Mouse (Mus musculus): ENCODE data around the gene Pnrc1. TPM values are rescaled to one million over a fixed set of nuclear protein-coding genes. Genes with fewer than 3 reads are reported as not detected.
"Not testable (repeated sequence)": the region's sequence is repeated elsewhere in the genome, so short reads cannot be mapped to it uniquely, and the experiment has no call there.

Pnrc1 gene
- 58.7 and 59.0 TPM in 2 replicates for polyA plus RNA-seq (2014; fragmentation: Nextera tagmentation; extraction: Ambion mirVana)

- H3K27ac ChIP-seq (ENCODE audit: low read depth, low read length) = no peak within 1 kb of the TSS
- ATAC-seq (replicated peaks; ENCODE audit: low FRiP score) (no peak), DNase-seq (ENCODE audit: low spot score) (no peak)
- no peak within 1 kb of the TSS for H3K4me3 ChIP-seq (ENCODE audit: low read depth, low read length)
- no peaks in the 10 kb centered on the region for H3K27me3 ChIP-seq (replicated peaks; ENCODE audit: control insufficient read depth, insufficient read depth, low read length)
- 51% methylated on average over 3 of the region's 3 CpGs for WGBS
- H3K4me2 ChIP-seq = no peak within 1 kb of the TSS
- H3K36me3 ChIP-seq (ENCODE audit: control insufficient read depth, insufficient read depth, low read length) = no peaks in the 10 kb centered on the region
- H3K9me3 ChIP-seq (ENCODE audit: control insufficient read depth, low read length) = no peaks in the 10 kb centered on the region
- H3K9ac ChIP-seq (ENCODE audit: low read depth, low read length) = no peak within 1 kb of the TSS
- no peaks in the 10 kb centered on the region for H3K4me1 ChIP-seq (replicated peaks; ENCODE audit: control insufficient read depth, insufficient read depth, low read length)
Observed at GRCm38 (mm10) chr4:33290002-33290401, at the start of gene Pnrc1. Gene Pnrc1, minus strand, starts transcription at chr4:33290163.

- peaks cover 5% of the 10 kb centered on the region; the same call in 1 of the 2 replicates for H3K4me1 ChIP-seq (replicated peaks; ENCODE audit: control insufficient read depth, insufficient read depth, low read length)
- 85% methylated on average over 1 of the region's 1 CpGs for WGBS
- no peak for DNase-seq (ENCODE audit: low spot score)
Observed at GRCm38 (mm10) chr4:33337999-33338398, 48.0 kb upstream of the Pnrc1 start.

GRCm38 (mm10) chr4:33332956-33333455 is 43.0 kb upstream of the Pnrc1 start:
- WGBS = 90% methylated on average over 1 of the region's 1 CpGs
- no peak overlapping the region for H3K4me3 ChIP-seq (ENCODE audit: low read depth, low read length)
- H3K27ac ChIP-seq (ENCODE audit: low read depth, low read length) = no peak overlapping the region
- DNase-seq (ENCODE audit: low spot score) (no peak), ATAC-seq (replicated peaks; ENCODE audit: low FRiP score) (no peak)
- H3K36me3 ChIP-seq (ENCODE audit: control insufficient read depth, insufficient read depth, low read length) = peaks cover 18% of the 10 kb centered on the region
- H3K4me2 ChIP-seq = no peak overlapping the region
- peaks cover under 1% of the 10 kb centered on the region; the same call in 1 of the 2 replicates for H3K4me1 ChIP-seq (replicated peaks; ENCODE audit: control insufficient read depth, insufficient read depth, low read length)
- no peaks in the 10 kb centered on the region for H3K9me3 ChIP-seq (ENCODE audit: control insufficient read depth, low read length)
- H3K9ac ChIP-seq (ENCODE audit: low read depth, low read length) = no peak overlapping the region
- no peaks in the 10 kb centered on the region for H3K27me3 ChIP-seq (replicated peaks; ENCODE audit: control insufficient read depth, insufficient read depth, low read length)

More at GRCm38 (mm10) chr4:33337999-33338398, 48.0 kb upstream of the Pnrc1 start:
- ATAC-seq (replicated peaks; ENCODE audit: low FRiP score) = peak; percentile 53; the same call in 1 of the 2 replicates
- Histone ChIP-seq H3K9me3 (ENCODE audit: control insufficient read depth, low read length) (no peaks in the 10 kb centered on the region), H3K27ac (ENCODE audit: low read depth, low read length) (peak overlapping the region; percentile 32; the same call in 1 of the 2 replicates), H3K4me3 (ENCODE audit: low read depth, low read length) (no peak overlapping the region), H3K36me3 (ENCODE audit: control insufficient read depth, insufficient read depth, low read length) (peaks cover 14% of the 10 kb centered on the region), H3K9ac (ENCODE audit: low read depth, low read length) (no peak overlapping the region), H3K4me2 (no peak overlapping the region), H3K27me3 (replicated peaks; ENCODE audit: control insufficient read depth, insufficient read depth, low read length) (no peaks in the 10 kb centered on the region)

- Histone ChIP-seq H3K9me3 (ENCODE audit: control insufficient read depth, low read length) (no peaks in the 10 kb centered on the region), H3K4me1 (replicated peaks; ENCODE audit: control insufficient read depth, insufficient read depth, low read length) (no peaks in the 10 kb centered on the region), H3K27me3 (replicated peaks; ENCODE audit: control insufficient read depth, insufficient read depth, low read length) (no peaks in the 10 kb centered on the region), H3K36me3 (ENCODE audit: control insufficient read depth, insufficient read depth, low read length) (peaks cover 15% of the 10 kb centered on the region), H3K4me3 (ENCODE audit: low read depth, low read length) (no peak overlapping the region), H3K27ac (ENCODE audit: low read depth, low read length) (no peak overlapping the region), H3K9ac (ENCODE audit: low read depth, low read length) (no peak overlapping the region), H3K4me2 (no peak overlapping the region)
- no peak for DNase-seq (ENCODE audit: low spot score)
- 69% methylated on average over 4 of the region's 4 CpGs for WGBS
- no peak for ATAC-seq (replicated peaks; ENCODE audit: low FRiP score)
Observed at GRCm38 (mm10) chr4:33331147-33331546, 41.2 kb upstream of the Pnrc1 start.

- Histone ChIP-seq H3K9ac (ENCODE audit: low read depth, low read length) (no peak overlapping the region), H3K9me3 (ENCODE audit: control insufficient read depth, low read length) (no peaks in the 10 kb centered on the region), H3K27me3 (replicated peaks; ENCODE audit: control insufficient read depth, insufficient read depth, low read length) (no peaks in the 10 kb centered on the region), H3K4me3 (ENCODE audit: low read depth, low read length) (no peak overlapping the region), H3K36me3 (ENCODE audit: control insufficient read depth, insufficient read depth, low read length) (0 out of 2 replicates have a peak, but pooled peaks cover 2% of the 10 kb centered on the region), H3K27ac (ENCODE audit: low read depth, low read length) (no peak overlapping the region), H3K4me1 (replicated peaks; ENCODE audit: control insufficient read depth, insufficient read depth, low read length) (0 out of 2 replicates have a peak, but pooled peaks cover 2% of the 10 kb centered on the region), H3K4me2 (no peak overlapping the region)
- no peak for ATAC-seq (replicated peaks; ENCODE audit: low FRiP score)
- DNase-seq (ENCODE audit: low spot score) = no peak
- 74% methylated on average over 5 of the region's 5 CpGs for WGBS
Observed at GRCm38 (mm10) chr4:33315840-33316239, 25.9 kb upstream of the Pnrc1 start.

- H3K27me3 ChIP-seq (replicated peaks; ENCODE audit: control insufficient read depth, insufficient read depth, low read length) = not testable (repeated sequence)
Observed at GRCm38 (mm10) chr4:33314150-33314549, 24.2 kb upstream of the Pnrc1 start.

GRCm38 (mm10) chr4:33310840-33311437 is 21.0 kb upstream of the Pnrc1 start:
- WGBS = 10% methylated on average over 12 of the region's 12 CpGs
- Histone ChIP-seq H3K4me2 (peak overlapping the region; percentile 78), H3K4me1 (replicated peaks; ENCODE audit: control insufficient read depth, insufficient read depth, low read length) (0 out of 2 replicates have a peak, but pooled peaks cover 2% of the 10 kb centered on the region), H3K36me3 (ENCODE audit: control insufficient read depth, insufficient read depth, low read length) (no peaks in the 10 kb centered on the region), H3K9ac (ENCODE audit: low read depth, low read length) (peak overlapping the region; percentile 76), H3K4me3 (ENCODE audit: low read depth, low read length) (peak overlapping the region; percentile 79), H3K27ac (ENCODE audit: low read depth, low read length) (no peak overlapping the region), H3K27me3 (replicated peaks; ENCODE audit: control insufficient read depth, insufficient read depth, low read length) (no peaks in the 10 kb centered on the region), H3K9me3 (ENCODE audit: control insufficient read depth, low read length) (no peaks in the 10 kb centered on the region)
- peak; percentile 38 for DNase-seq (ENCODE audit: low spot score)
- ATAC-seq (replicated peaks; ENCODE audit: low FRiP score) = no peak

More at GRCm38 (mm10) chr4:33314150-33314549, 24.2 kb upstream of the Pnrc1 start:
- not testable (repeated sequence) for H3K4me2 ChIP-seq; H3K27ac ChIP-seq (ENCODE audit: low read depth, low read length); H3K9me3 ChIP-seq (ENCODE audit: control insufficient read depth, low read length); H3K36me3 ChIP-seq (ENCODE audit: control insufficient read depth, insufficient read depth, low read length); H3K4me1 ChIP-seq (replicated peaks; ENCODE audit: control insufficient read depth, insufficient read depth, low read length); H3K9ac ChIP-seq (ENCODE audit: low read depth, low read length); H3K4me3 ChIP-seq (ENCODE audit: low read depth, low read length); DNase-seq (ENCODE audit: low spot score); ATAC-seq (replicated peaks; ENCODE audit: low FRiP score)
- WGBS = 95% methylated on average over 6 of the region's 8 CpGs

- peak; percentile 96 for DNase-seq (ENCODE audit: low spot score)
- ATAC-seq (replicated peaks; ENCODE audit: low FRiP score) = peak; percentile 94
- peak within 1 kb of the TSS; percentile 76 for H3K9ac ChIP-seq (ENCODE audit: low read depth, low read length)
- peak within 1 kb of the TSS; percentile 56 for H3K27ac ChIP-seq (ENCODE audit: low read depth, low read length)
- 0 out of 2 replicates have a peak, but pooled peaks cover 2% of the 10 kb centered on the region for H3K4me1 ChIP-seq (replicated peaks; ENCODE audit: control insufficient read depth, insufficient read depth, low read length)
- no peaks in the 10 kb centered on the region for H3K9me3 ChIP-seq (ENCODE audit: control insufficient read depth, low read length)
- H3K4me2 ChIP-seq = peak within 1 kb of the TSS; percentile 78
- 3% methylated on average over 60 of the region's 60 CpGs for WGBS
- no peaks in the 10 kb centered on the region for H3K27me3 ChIP-seq (replicated peaks; ENCODE audit: control insufficient read depth, insufficient read depth, low read length)
- no peaks in the 10 kb centered on the region for H3K36me3 ChIP-seq (ENCODE audit: control insufficient read depth, insufficient read depth, low read length)
- peak within 1 kb of the TSS; percentile 79 for H3K4me3 ChIP-seq (ENCODE audit: low read depth, low read length)
Observed at GRCm38 (mm10) chr4:33309764-33310757, 20.1 kb upstream of the Pnrc1 start, which contains the start of gene Rngtt. Gene Rngtt, plus strand, starts transcription at chr4:33310311.
